Mouse (Mus musculus) right cerebral cortex, postnatal 36 days (tissue): ENCODE measurements around the gene Rab7b.

Experiments
- DNase-seq, 2 experiments: peaks; one replicate each; pipeline ENCODE4 v3.0.0; 2022; ENCODE audit warnings: low spot score in 2 of 2, mixed read lengths in 1 of 2

The Rab7b gene

DNA sequence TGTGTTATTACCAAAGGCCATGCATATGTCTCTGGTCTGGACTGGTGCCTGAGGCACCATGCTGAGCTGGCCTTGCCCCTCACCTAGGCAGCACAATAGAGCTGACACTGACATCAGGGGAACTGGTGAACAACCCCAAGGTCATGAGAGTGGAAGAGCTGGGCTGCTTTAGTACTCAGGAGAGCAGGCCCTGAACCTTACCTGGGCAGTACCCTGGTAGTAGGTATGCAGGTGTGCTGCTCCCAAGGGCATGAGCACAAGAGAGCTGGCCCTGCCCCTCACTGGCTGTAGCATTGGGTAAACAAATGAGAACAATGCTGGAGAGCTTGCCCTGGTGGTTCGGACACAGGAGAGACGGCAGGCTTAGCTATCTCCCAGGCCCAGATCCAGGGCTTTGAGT is 6.8 kb downstream of the Rab7b start:
- DNase-seq: no peak

DNA sequence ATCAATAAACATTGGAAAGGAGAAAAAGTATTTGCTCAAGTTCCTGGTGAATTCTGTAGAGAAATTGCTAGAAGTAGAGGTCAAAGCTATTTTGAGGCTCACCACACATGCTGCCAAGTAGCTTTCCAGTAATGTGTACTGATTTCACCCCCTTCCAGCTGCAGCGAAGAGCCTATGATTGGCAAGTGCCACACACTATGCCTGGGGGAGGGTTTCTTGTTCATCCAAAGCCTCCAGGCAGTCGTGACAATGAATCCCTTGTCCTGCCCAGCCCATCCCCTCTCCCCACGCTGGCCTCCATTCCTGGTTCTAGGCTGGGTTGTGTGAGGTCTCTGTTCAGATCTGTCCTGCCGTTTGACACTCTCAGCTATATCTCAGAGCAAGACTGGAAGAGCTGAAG is 7.8 kb downstream of the Rab7b start:
- DNase-seq: peak in 1 of 2 experiments; percentile 18

DNA sequence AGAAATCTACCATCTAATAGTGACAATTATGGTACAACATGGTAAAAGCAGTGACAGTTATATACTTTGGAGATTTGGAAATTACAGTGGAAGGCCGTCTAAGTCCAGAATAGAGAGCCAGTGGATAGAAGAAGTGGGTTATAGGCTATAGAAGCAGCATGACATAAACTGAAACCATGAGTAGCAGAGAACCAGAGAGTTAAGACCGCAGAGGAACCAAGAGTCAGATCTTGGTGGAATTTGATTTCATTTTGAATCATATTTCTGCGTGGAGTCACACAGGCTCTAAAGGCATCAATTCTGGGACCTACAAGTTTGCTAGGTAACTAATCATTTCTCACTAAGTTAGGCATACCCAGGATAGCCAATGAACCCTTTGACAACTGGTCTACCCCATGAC is 10.3 kb downstream of the Rab7b start:
- DNase-seq: no peak

DNA sequence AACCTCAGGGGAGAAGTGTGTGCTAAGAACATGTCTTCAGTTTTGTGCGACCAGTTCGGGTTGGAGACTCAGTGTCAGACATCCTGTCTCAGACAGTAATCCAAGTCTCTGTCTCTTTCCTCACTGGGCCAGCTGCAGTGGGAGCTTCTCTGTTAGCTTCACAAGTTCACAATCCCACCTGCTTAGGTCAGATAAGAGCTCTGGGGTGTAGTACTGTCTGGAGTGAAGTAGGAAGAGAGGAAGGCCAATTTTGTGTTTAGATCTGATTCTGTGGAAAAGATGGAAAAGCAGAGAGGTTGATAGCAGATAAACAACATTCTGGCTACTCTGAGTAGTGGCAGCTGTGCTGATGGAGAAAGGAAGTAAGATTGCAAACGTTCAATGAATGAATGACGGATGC is 11.1 kb downstream of the Rab7b start:
- DNase-seq: no peak

DNA sequence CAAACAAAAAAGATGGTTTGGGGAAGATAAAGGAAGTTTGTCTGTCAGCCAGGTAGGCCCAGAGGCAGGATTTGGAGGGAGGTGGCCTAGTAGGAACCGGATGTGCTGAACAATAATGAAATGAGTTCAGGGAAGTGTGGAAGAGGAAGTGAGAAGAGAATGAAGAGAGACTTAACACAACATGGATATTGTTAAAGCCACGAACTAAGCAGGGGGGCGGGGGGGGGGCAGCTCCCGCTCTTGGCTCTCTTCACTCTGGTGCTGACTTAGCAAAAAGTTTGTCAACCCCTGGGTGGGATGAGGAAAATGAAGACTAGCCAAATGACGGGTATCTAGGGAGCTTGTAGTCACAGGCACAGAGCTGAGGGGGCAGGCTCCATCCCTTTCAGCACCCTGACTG is 12.0 kb downstream of the Rab7b start:
- DNase-seq: no peak

DNA sequence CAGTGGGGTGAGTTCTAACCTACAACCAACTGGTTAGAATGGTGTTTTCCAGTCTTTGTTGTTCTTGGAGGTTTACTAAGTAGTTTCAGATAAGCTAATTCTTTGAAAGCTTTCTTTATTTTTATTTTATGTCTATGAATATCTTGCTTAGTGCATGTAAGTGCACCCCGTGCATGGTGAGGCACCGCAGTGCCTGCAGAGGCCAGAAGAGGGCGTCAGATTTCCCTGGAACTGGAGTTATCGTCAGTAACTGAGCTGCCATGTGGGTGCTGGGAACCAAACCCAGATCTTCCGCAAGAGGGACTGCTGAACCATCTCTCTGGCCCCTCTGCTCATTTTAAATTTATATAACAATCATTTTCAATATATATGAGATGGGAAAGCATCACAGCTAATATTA is 12.9 kb downstream of the Rab7b start:
- no peak for DNase-seq

DNA sequence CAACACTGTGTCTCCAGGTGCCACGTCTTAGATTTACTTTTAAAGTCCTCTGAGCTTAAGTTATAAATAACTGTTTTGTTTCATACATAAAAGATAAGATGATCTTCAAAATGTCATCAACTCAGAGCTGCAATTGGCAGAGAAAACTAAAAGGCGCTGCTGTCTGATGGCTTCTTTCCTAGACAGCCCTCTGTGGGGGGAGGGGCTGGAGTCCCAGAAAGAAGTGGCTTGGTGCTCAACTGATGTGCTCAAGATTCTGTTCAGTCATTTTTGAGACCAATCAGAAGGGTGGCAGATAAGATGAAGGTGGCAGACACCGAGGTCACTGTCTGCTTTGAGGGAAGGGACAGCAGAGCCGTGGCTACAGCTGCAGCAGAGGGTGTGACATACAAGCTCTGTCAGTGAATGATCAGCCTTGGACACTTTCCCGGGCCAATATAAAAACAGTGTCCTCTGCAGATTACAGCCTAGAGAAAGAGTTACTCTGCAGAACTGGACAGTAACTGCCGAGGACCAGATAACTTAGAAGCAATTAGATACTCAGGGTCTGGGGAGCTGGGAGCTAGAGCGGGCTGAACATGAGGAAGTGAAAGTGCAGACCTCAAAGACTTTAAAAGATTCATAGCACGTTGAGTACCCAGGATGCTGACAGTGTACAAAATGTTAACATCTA is 13.7 kb downstream of the Rab7b start:
- no peak for DNase-seq

DNA sequence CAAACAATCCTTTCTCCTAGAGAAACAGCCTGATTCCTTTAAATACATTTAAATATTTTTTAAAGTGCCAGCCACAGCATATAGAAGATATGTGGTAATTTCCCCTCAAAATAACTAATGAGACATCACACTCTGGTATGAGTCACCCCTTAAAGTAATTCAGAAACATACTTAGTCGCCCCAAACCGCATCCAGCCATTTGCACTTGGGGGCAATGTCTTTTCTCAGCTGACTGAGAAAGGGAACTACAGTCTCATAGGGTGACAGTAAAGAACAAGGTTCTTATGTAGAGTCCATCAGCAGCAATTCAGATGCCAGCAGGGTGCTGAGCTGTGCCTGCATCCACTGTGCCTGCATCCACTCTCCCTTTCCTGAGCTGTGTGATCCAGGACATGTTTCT is 15.0 kb downstream of the Rab7b start:
- DNase-seq: no peak

DNA sequence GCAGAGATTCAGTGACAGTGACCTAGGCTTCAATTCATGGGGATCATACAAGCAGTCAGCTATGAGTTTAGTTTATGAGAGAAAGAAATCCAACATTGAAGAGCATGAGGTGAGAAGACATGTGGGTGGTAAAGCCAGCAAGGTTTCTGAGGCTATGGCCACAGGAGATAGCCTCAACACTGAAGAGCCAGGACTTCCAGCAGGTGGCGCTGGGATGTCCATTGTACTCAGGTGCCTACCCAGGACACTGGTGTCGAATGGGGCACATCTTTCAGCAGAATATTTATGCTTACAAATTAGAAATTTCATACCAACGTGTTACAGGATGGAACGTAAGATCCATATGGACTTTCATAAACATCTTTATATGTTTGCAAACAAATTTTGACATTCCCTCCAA is 19.8 kb downstream of the Rab7b start:
- peak in 1 of 2 experiments; percentile 26 for DNase-seq

DNA sequence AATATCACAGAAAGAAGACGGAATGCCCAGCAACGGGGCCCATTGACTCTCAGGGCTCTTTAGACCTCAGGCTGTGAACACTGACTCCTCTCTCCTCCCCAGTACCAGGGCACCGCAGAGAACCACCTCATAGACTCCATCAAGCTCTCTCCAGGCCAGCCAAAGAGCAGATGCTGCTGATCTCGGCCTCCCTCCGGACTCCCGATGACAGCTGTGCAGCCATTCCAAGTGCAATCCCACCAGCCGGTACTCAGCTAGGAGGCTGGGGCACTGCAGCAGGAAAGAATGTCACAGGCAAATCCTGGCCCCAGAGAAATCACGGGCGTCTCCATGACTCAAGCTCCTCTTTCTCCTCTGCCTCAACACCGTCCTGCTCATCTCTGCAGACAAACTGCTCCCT is 23.0 kb downstream of the Rab7b start:
- DNase-seq: no peak

DNA sequence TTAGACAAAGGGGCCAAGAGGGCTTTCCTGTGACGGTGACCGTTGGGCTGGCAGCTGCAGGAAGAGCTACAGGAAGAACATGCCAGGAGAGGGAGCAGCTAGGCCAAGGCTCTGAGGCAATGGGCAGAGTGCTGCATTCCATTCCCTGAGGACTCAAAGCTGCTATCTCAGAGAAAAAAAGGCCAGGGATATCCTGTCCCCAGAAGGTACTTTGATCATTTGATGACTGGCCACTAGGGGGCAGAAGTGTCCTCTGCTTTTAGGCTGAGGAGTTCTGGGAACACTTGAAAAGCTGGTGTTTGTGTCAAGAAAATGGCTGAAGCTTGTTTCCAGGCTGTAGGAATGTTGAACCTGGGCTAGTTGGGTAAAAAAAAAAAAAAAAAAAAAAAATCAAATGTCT is 23.9 kb downstream of the Rab7b start:
- peak; percentile 73 for DNase-seq

DNA sequence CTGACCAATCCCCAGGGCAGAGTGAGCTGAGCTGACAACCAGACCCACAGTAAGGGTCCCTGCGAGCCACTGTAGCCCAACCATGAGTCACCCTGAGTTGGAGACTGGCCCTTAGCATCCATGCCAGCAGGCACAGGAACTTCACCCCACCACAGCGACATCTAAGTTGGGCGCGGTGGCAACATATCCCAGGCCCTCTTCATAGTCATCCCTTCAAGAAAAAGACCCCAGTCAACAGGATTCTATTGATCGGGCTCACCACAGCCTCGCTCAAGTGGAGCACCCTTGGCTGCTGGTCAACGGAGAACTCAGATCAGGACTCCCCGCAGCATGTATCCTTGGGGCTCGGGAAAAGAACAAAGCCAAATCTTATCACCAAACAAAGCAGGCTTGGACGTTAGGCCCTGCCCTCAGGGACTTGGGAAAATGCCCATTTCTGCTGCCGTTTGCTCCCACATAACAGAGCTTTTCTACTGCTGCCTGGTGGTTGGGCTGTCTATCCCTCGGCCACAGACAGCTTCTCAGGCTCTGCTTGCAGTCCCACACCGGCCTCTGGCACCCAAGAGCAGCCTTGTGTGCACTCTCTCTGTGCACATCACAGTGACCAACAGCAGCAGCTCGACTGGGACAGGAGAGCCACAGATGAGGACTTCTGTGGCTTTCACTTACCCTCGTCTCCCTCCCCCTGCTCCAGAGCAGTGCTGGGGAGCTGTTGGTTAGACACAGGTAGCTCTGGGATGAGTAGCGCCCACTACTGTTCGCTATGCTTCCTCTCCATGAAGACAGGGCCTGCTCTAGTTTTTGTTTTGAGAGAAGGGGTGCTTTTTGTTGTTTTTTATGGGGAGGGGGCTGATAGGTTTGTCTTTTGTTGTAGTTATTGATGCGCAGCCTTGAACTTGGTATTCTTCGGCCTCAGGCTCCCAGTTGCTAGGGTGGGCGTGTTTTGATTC is 26.2 kb downstream of the Rab7b start:
- DNase-seq: no peak

DNA sequence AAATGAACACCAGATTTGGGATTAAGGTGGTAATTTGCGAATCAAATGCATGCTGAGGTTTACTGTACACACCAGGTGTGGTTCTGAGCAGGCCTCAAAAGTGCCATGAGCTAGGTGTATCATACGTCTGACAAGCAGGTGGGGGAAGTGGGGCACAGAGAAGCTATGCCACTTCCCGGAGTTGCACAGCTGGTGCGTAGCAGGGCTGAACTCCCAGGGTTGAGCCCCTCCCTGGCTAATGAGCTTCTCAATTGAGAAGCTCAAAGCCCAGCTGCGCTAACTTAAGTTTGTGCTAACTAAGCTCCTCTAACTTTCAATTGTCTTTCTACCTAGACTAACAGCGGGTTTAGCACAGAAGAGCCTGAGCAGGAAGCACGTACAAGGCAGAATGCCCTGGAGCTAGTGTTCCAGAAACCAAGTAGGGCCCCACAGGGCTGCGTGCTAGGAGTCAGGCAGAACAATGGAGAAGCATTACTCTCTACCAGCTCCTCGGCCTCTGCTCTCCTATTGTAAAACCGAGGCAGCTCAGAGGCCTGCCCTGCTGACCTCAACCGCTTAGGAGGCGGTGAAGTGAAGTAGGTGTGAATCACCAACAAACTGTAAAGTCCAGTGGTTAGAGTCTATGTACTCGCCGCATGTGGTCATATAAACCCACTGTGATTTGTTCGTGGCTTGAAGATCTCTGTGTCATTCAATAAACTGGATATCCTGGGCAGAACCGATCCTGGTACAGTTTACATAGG is 30.6 kb downstream of the Rab7b start:
- no peak for DNase-seq

DNA sequence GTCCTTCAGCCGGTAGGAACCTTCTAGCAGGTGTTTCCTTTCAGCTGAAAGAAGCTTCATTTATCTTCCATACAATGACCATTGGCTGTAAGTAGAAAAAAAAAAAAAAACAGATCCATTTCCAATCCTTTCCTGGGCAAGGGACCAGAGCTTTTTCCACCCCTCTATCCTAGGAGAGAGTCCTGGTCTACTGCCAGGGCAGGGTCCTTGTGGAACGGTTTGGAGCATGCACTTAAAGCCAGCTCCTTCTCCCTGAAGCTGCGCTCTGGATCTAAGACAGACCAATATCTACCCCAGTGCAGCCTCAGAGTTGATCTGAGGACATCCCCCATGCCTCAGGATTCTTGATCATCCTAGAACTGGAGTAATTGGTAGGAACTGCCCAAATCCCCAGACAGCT is 33.5 kb downstream of the Rab7b start:
- DNase-seq: no peak

DNA sequence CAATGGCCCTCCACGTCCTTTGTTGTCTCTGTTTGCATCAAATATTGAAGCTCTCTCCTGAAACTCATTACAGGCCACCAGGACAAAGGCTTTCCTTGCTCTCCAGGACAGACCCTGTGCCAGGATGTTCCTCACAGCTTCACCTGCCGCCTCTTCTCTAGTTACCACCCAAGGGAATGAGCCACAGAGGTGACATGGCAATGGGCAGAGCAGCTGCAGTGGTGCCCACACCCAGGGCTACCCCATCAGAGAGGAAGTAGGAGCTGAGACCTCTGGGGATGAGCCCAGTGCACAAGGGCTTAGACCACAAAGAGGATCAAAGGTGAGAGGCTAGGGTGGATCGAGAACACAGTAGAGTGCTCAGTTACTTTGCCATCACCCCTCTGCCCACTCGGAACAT is 35.1 kb downstream of the Rab7b start:
- DNase-seq: no peak

DNA sequence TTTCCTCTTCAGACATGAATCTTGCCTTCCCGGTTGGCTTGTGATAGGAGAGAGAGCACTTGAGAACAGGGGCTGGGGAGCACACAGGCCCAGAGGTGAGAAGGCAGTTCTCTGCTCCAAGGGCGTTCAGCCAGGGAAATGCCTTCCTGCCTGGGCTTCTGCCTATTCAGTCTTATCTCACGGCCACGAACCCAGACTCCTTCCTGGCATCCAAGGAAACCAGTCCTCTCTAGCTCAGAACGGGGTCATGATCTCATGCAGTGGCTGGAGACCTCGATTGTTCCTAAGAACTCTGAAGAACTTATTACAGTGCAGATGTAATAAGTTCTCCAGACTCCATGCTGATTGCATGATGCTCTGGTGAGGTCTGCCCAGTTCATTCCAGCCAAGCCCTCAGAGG is 38.1 kb downstream of the Rab7b start:
- DNase-seq: no peak

DNA sequence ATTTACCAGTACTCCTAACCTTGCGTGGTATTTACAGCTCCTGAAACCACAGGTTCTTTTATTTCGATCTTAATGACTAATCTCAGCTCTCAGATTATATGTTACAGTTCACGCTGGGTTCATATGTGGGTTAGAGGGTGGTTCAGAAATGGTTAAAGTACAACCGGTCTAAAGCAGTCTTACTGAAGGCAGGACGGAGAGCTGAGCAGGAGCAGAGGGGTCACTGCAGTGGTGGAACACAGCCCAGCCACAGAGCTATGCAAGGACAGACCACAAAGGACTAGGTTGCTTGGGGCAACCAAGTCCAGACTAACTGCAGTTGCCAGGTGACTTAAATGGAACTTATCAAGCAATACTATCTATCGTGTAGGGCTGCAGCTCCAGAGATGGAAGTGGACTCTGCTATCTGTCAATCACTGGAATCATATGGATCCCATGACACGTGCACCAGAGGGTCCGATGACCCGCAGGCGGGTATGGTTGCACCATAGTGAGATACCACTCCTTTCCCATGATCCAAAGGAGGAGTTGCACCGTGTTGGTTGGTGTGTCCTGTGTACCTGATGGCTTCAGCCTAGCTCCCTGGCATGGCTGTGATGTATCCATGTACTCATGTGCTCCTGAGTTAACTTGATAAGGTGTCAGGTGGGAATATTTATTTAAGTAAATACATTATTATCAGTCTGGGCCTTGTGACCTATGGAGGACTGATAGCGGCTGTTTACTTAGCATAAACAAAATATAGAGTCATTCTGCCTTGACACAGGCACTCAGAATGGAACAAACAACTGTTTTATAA is 42.3 kb downstream of the Rab7b start:
- no peak for DNase-seq

DNA sequence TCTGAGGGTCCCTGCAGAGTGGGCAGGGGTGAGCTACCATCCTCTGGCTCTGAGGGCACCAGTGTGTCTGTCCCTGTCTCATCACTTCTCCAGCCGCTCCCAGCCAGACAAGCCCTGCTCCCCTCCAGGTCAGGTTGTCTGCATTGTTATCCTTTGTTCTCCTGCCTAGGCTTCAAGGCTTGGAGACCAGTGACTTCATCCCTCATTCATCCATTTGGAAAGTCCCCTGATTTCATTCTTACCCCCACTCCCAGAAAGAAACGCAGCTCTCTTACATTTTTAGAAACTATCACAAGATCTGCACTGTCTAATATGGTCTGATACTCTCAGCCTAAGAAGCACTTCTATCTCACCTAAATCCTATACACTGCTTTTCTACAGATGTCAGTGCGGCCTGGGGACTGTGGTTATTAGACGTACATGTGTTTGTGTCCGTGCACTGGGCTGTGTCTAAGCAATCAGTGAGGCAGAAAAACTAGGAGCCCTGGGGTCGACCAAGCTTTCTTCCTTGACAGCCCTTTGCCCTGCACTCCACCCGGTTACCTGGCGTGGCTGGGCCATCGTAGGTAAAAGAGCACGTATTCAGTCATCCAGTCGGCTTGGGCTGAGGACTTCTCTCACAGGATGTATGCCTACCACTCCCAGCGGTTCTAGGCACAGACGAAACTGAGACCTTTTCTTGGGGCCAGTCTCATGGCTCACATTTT is 45.1 kb downstream of the Rab7b start:
- DNase-seq: no peak

DNA sequence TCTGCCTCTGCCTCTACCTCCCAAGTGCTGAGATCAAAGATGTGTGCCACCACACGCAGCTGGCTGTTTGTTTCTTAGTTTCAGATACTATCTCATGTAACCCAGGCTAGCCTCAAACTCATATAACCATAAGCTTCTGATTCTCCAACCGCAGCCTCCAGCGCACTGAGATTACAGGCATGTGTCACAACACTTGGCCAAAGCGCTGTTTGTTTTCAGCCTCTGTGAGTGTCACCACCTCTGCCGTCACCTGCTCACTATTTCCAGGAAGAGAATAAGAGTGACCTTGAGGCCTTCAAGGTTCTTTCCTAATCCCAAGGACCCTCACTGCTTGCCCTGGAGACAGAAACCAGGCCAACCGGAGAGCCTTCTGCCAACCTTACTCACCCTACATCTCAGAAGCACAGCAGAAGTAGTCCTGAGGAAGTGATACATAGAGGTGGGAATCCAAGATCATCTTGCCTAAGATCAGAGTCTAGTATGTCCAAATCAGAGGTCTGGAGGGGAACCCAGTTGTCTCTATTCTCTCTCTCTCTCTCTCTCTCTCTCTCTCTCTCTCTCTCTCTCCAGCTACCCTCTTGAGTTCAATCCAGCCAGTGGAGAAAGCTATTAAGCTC is 46.3 kb downstream of the Rab7b start:
- DNase-seq: no peak

DNA sequence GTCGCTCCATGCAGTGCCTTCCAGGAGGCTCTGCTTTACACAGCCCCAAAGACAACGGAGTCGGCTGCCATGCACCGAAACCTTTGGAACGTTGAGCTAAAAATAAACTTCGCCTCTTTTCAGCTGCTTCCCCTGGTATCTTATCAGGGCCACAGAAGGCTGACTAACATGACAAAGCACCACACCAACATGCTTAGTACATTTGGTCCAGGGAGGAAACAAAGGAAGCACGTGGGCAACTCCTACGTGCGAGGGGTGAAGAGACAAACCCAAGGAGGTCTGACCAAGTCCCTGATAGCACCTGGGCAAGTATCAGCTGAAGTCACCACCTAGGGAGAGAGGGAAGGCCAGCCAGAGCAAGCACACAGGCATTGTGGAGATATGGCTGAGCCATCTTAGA is 48.0 kb downstream of the Rab7b start:
- no peak for DNase-seq

DNA sequence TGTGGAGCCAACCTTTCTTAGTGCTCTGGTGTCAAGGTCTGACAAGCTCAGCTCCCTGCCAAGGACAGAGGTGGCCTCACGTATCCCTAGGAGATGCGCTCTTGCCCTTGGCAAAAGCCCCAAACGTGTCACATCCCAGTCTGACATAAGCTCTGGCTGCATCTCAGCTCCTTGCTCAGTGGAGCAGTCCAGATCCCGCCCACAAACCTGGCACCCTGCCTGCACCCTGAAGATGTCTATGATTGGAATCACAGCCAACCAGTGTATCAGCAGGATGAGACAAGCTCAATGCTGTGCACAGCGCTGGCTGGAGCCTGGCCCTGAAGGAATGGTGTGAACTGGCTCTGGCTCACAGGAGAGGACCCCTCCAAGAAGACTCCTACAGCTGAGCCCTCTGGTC is 48.8 kb downstream of the Rab7b start:
- peak; percentile 93 to 94 for DNase-seq
